Mouse (Mus musculus): ENCODE measurements at regions not wholly inside any gene's neighbourhood (a gene's known extent, or its start where the extent isn't known, plus 50 kb on each side); places are given as distances from the start of the nearest gene placed in this dataset.

- no peaks in the 10 kb centered on the region for H3K27me3 ChIP-seq (ENCODE audit: insufficient read depth, low read length)
- ATAC-seq (ENCODE audit: insufficient read depth) (no peak), DNase-seq (peak; percentile 22)
- H3K4me2 ChIP-seq = no peak overlapping the region
- no peaks in the 10 kb centered on the region for H3K4me1 ChIP-seq (ENCODE audit: insufficient read depth)
- no peaks in the 10 kb centered on the region for H3K36me3 ChIP-seq (ENCODE audit: insufficient read depth)
- H3K9ac ChIP-seq = no peak overlapping the region
- no peak overlapping the region for H3K4me3 ChIP-seq (ENCODE audit: low read depth, low read length)
- no peak overlapping the region for H3K27ac ChIP-seq (ENCODE audit: low read depth)
- no peak for TF ChIP-seq CTCF (IDR thresholded peaks at IDR 0.05; ENCODE audit: low read depth)
- WGBS = 64% methylated on average over 2 of the region's 2 CpGs
- no peaks in the 10 kb centered on the region for H3K9me3 ChIP-seq (ENCODE audit: low read depth, low read length)
These were observed 124.5 kb downstream of the Rassf9 start for GRCm38 (mm10) chr10:102636507-102636906.

DNA sequence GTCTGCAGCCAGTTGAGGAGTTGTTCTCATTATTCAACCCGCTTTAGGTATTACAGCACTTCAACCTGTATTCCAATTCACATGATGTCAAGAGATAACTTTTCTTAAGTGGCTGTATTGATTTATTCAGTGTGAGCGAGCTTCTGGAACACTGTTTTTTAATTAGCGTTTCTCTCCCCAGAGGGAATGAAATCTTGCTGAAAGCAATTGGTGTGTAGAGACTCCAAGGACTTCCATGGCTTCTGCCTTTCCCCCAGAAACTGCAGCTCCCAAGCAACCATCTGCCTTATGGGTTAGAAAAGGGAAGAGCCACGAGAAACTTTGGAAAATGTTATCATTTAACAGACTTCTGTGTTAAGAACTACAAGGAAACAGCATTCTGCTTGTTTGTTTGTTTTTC lies 121.4 kb downstream of the Rassf9 start:
- no peak for ATAC-seq (ENCODE audit: insufficient read depth)
- Histone ChIP-seq H3K4me2 (no peak overlapping the region), H3K36me3 (ENCODE audit: insufficient read depth) (no peaks in the 10 kb centered on the region), H3K4me3 (ENCODE audit: low read depth, low read length) (no peak overlapping the region), H3K9ac (no peak overlapping the region), H3K4me1 (ENCODE audit: insufficient read depth) (no peaks in the 10 kb centered on the region), H3K27me3 (ENCODE audit: insufficient read depth, low read length) (no peaks in the 10 kb centered on the region), H3K27ac (ENCODE audit: low read depth) (no peak overlapping the region), H3K9me3 (ENCODE audit: low read depth, low read length) (no peaks in the 10 kb centered on the region)
- no peak for TF ChIP-seq CTCF (IDR thresholded peaks at IDR 0.05; ENCODE audit: low read depth)
- DNase-seq = no peak
- WGBS = 76% methylated on average over 4 of the region's 4 CpGs

DNA sequence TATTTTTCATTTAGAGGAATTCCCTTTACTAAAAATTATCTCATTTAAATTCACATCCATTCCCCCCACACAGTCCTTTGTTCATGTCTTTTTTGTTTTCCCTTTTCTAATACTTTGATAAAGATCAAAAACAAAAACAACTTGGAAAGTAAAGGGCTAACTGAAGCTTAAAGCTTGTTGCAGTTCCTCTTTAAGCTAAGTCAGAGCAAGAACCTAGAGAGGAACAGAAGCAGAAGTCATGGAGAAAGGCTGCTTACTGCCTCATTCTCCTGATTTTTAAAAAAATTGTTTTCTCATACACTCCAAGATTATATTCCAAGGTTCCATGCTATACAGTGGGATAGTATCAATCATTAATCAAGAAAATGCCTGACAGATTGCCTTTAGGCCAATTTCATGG lies 116.6 kb downstream of the Rassf9 start:
- no peak overlapping the region for H3K4me3 ChIP-seq (ENCODE audit: low read depth, low read length)
- H3K4me2 ChIP-seq = no peak overlapping the region
- no peaks in the 10 kb centered on the region for H3K9me3 ChIP-seq (ENCODE audit: low read depth, low read length)
- TF ChIP-seq CTCF (IDR thresholded peaks at IDR 0.05; ENCODE audit: low read depth) = no peak
- no peak overlapping the region for H3K9ac ChIP-seq
- H3K36me3 ChIP-seq (ENCODE audit: insufficient read depth) = no peaks in the 10 kb centered on the region
- ATAC-seq (ENCODE audit: insufficient read depth) (no peak), DNase-seq (no peak)
- H3K27ac ChIP-seq (ENCODE audit: low read depth) = no peak overlapping the region
- no peaks in the 10 kb centered on the region for H3K4me1 ChIP-seq (ENCODE audit: insufficient read depth)
- H3K27me3 ChIP-seq (ENCODE audit: insufficient read depth, low read length) = no peaks in the 10 kb centered on the region

DNA sequence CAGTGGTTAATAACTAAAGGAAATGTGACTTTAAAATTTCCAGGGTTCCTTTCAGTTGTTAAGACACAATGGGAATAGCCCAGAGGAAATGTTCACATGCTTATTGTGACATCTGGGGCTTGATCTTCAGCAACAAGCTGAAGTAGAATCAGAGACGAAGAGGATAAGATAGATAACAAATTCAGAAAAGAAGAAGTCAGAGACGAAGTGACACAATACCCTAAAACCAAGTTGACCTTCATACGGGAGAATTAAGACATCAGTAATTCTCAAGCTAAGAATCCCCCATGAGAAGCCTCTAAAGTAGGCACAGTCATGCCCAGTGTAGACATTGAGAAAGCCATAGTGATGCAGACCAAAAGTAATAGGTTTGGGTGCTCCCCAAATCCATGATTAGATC lies 111.9 kb downstream of the Rassf9 start:
- Histone ChIP-seq H3K27me3 (ENCODE audit: insufficient read depth, low read length) (no peaks in the 10 kb centered on the region), H3K9ac (no peak overlapping the region), H3K9me3 (ENCODE audit: low read depth, low read length) (no peaks in the 10 kb centered on the region), H3K36me3 (ENCODE audit: insufficient read depth) (no peaks in the 10 kb centered on the region), H3K4me1 (ENCODE audit: insufficient read depth) (no peaks in the 10 kb centered on the region), H3K4me2 (no peak overlapping the region), H3K4me3 (ENCODE audit: low read depth, low read length) (no peak overlapping the region), H3K27ac (ENCODE audit: low read depth) (no peak overlapping the region)
- TF ChIP-seq CTCF (IDR thresholded peaks at IDR 0.05; ENCODE audit: low read depth) = no peak
- WGBS = 78% methylated on average over 3 of the region's 3 CpGs
- DNase-seq (no peak), ATAC-seq (ENCODE audit: insufficient read depth) (no peak)

GRCm38 (mm10) chr10:102622583-102623008 lies 110.6 kb downstream of the Rassf9 start:
- H3K27me3 ChIP-seq (ENCODE audit: insufficient read depth, low read length) = no peaks in the 10 kb centered on the region

DNA sequence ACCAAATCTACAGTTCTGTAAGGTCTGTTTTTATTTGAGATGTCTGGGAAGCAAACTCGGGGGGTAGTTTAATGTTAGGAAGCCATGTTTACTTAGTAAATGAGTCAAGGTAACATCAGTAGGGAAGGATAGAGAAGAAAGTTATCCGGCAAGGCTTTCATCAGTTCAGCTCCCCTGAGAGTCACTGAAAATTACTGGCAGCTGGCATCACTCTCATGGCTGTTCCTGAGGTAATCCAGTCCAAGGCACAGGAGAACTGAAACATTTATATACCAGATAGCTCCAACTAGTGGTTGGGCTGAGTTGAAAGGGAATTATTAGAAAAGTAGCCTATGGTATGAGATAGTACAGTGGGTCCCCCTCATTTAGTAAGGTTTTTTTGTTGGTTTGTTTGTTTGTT lies 106.7 kb downstream of the Rassf9 start:
- H3K9ac ChIP-seq = no peak overlapping the region
- H3K4me2 ChIP-seq = no peak overlapping the region
- H3K27ac ChIP-seq (ENCODE audit: low read depth) = no peak overlapping the region
- DNase-seq (no peak), ATAC-seq (ENCODE audit: insufficient read depth) (no peak)
- no peaks in the 10 kb centered on the region for H3K9me3 ChIP-seq (ENCODE audit: low read depth, low read length)
- H3K4me3 ChIP-seq (ENCODE audit: low read depth, low read length) = no peak overlapping the region
- no peaks in the 10 kb centered on the region for H3K36me3 ChIP-seq (ENCODE audit: insufficient read depth)
- no peaks in the 10 kb centered on the region for H3K4me1 ChIP-seq (ENCODE audit: insufficient read depth)
- H3K27me3 ChIP-seq (ENCODE audit: insufficient read depth, low read length) = no peaks in the 10 kb centered on the region
- 69% methylated on average over 2 of the region's 2 CpGs for WGBS
- no peak for TF ChIP-seq CTCF (IDR thresholded peaks at IDR 0.05; ENCODE audit: low read depth)

More at GRCm38 (mm10) chr10:102622583-102623008, 110.6 kb downstream of the Rassf9 start:
- no peaks in the 10 kb centered on the region for H3K4me1 ChIP-seq (ENCODE audit: insufficient read depth)
- H3K36me3 ChIP-seq (ENCODE audit: insufficient read depth) = no peaks in the 10 kb centered on the region
- no peak for DNase-seq
- H3K4me3 ChIP-seq (ENCODE audit: low read depth, low read length) = no peak overlapping the region
- H3K27ac ChIP-seq (ENCODE audit: low read depth) = no peak overlapping the region
- no peak for ATAC-seq (ENCODE audit: insufficient read depth)
- WGBS = 32% methylated on average over 2 of the region's 2 CpGs
- TF ChIP-seq CTCF (IDR thresholded peaks at IDR 0.05; ENCODE audit: low read depth) = no peak
- H3K4me2 ChIP-seq = no peak overlapping the region
- no peak overlapping the region for H3K9ac ChIP-seq
- H3K9me3 ChIP-seq (ENCODE audit: low read depth, low read length) = no peaks in the 10 kb centered on the region

- H3K36me3 ChIP-seq (ENCODE audit: insufficient read depth) = no peaks in the 10 kb centered on the region
- no peak overlapping the region for H3K4me2 ChIP-seq
- no peak overlapping the region for H3K27ac ChIP-seq (ENCODE audit: low read depth)
- no peaks in the 10 kb centered on the region for H3K9me3 ChIP-seq (ENCODE audit: low read depth, low read length)
- H3K4me3 ChIP-seq (ENCODE audit: low read depth, low read length) = no peak overlapping the region
- WGBS = 80% methylated on average over 10 of the region's 10 CpGs
- no peaks in the 10 kb centered on the region for H3K27me3 ChIP-seq (ENCODE audit: insufficient read depth, low read length)
- no peak overlapping the region for H3K9ac ChIP-seq
- no peak for ATAC-seq (ENCODE audit: insufficient read depth)
- no peaks in the 10 kb centered on the region for H3K4me1 ChIP-seq (ENCODE audit: insufficient read depth)
- TF ChIP-seq CTCF (IDR thresholded peaks at IDR 0.05; ENCODE audit: low read depth) = no peak
- DNase-seq = no peak
These were observed 104.1 kb downstream of the Rassf9 start for GRCm38 (mm10) chr10:102615962-102616595.
